Mouse (Mus musculus): Measurements from ENCODE around the gene Faap20.

GRCm38 (mm10) chr4:155279926-155280767, 30.5 kb downstream of the Faap20 start:
- TF ChIP-seq CTCF (IDR thresholded peaks at IDR 0.05; ENCODE audit: low read depth) (no peak), EP300 (optimal IDR thresholded peaks at IDR 0.05) (no peak)

Data from stomach, postnatal 0 days (tissue).